Mouse (Mus musculus) kidney, embryonic 16.5 days (tissue): ENCODE results near the gene Dars2. TPM values are rescaled to one million over a fixed set of nuclear protein-coding genes. Genes with fewer than 3 reads are reported as not detected.

Experiments used
- ATAC-seq: fragments of 200-750 bp; cut with Nextera tagmentation; 2 replicates; pipeline ENCODE4 v1.8.0; 2017; ENCODE audit warnings: moderate TSS enrichment; ENCODE audit not compliant: low FRiP score, low TSS enrichment
- H3K27ac ChIP-seq: fragments of 300-500 bp; sonication (generic); 2 replicates; pipeline ENCODE4 v1.5.1; 2014; ENCODE audit warnings: low read length
- H3K27me3 ChIP-seq: fragments of 300-500 bp; sonication (generic); 2 replicates; pipeline ENCODE4 v1.6.1; 2014; ENCODE audit warnings: low read length, control low read depth, mixed read lengths; ENCODE audit not compliant: insufficient read depth
- H3K36me3 ChIP-seq: fragments of 300-500 bp; sonication (generic); 2 replicates; pipeline ENCODE4 v1.6.1; 2014; ENCODE audit warnings: low read length, control low read depth, mixed read lengths; ENCODE audit not compliant: insufficient read depth
- H3K4me1 ChIP-seq: fragments of 300-500 bp; sonication (generic); 2 replicates; pipeline ENCODE4 v1.6.1; 2014; ENCODE audit warnings: low read length, control low read depth, mixed read lengths; ENCODE audit not compliant: insufficient read depth
- H3K4me2 ChIP-seq: fragments of 300-500 bp; sonication (generic); replicated peaks from 2 replicates; pipeline ENCODE4 v1.6.1; 2014; ENCODE audit warnings: low read depth, low read length
- H3K4me3 ChIP-seq: fragments of 300-500 bp; sonication (generic); 2 replicates; pipeline ENCODE4 v1.5.1; 2014; ENCODE audit warnings: mild to moderate bottlenecking, low read length
- H3K9ac ChIP-seq: fragments of 300-500 bp; sonication (generic); replicated peaks from 2 replicates; pipeline ENCODE4 v1.6.1; 2014; ENCODE audit warnings: low read length
- H3K9me3 ChIP-seq: fragments of 300-500 bp; sonication (generic); 2 replicates; pipeline ENCODE4 v1.6.1; 2016; ENCODE audit warnings: low read length, control low read depth
- WGBS: fragments of 180-500 bp; shearing (Covaris S2); extraction: QIAGEN DNeasy Blood & Tissue Kit; methylation state at CpG from one replicate; pipeline ENCODE4 v1.1.7; 2014; 5-methylcytosine and 5-hydroxymethylcytosine counted together
- polyA plus RNA-seq: library from polyadenylated mRNA; unstranded; fragments of >200 nt; fragmentation: Nextera tagmentation; extraction: Ambion mirVana; gene quantifications from 2 replicates; pipeline ENCODE4 v1.2.1, GENCODE M21; 2015

The Dars2 gene
- polyA plus RNA-seq, 1 experiment from 2014 or later = 40.2 TPM

DNA sequence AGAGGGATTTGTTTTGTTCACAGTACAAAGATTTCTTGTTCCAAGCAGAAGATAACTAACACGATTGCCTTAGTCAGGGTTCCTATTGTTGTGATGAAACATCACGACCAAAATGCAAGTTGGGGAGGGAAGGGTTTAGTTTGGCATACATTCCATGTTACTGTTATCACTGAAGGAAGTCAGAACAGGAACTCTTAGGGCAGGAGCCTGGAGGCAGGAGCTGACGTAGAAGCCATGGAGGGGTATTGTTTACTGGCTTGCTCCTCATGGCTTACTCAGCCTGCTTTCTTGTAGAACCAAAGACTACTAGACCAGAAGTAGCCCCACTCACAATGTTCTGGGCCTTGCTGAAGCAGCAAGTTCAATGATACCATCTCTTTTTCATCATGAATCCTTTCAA lies 23.5 kb downstream of the Dars2 start:
- H3K36me3 ChIP-seq = peaks cover 35% of the 10 kb centered on the region
- H3K27ac ChIP-seq = no peak overlapping the region
- no peak for ATAC-seq
- no peaks in the 10 kb centered on the region for H3K27me3 ChIP-seq
- H3K9me3 ChIP-seq = no peaks in the 10 kb centered on the region
- no peak overlapping the region for H3K9ac ChIP-seq
- H3K4me2 ChIP-seq = no peak overlapping the region
- no peaks in the 10 kb centered on the region for H3K4me1 ChIP-seq
- no peak overlapping the region for H3K4me3 ChIP-seq
- 89% methylated on average over 3 of the region's 3 CpGs for WGBS

GRCm38 (mm10) chr1:161041261-161042020 lies 29.0 kb downstream of the Dars2 start:
- no peak for ATAC-seq
- peaks cover 12% of the 10 kb centered on the region for H3K4me1 ChIP-seq
- H3K27ac ChIP-seq = no peak overlapping the region
- H3K27me3 ChIP-seq = no peaks in the 10 kb centered on the region
- H3K9me3 ChIP-seq = no peaks in the 10 kb centered on the region
- no peak overlapping the region for H3K4me3 ChIP-seq
- H3K4me2 ChIP-seq = no peak overlapping the region
- 89% methylated on average over 7 of the region's 7 CpGs for WGBS
- H3K9ac ChIP-seq = no peak overlapping the region
- peaks cover 48% of the 10 kb centered on the region for H3K36me3 ChIP-seq

- H3K36me3 ChIP-seq = peaks cover 49% of the 10 kb centered on the region
- H3K9me3 ChIP-seq = no peaks in the 10 kb centered on the region
- H3K9ac ChIP-seq = no peak overlapping the region
- H3K4me2 ChIP-seq = no peak overlapping the region
- peak overlapping the region; percentile 58; the same call in 1 of the 2 replicates for H3K27ac ChIP-seq
- peaks cover 13% of the 10 kb centered on the region for H3K4me1 ChIP-seq
- no peak for ATAC-seq
- H3K27me3 ChIP-seq = no peaks in the 10 kb centered on the region
- H3K4me3 ChIP-seq = no peak overlapping the region
Observed at GRCm38 (mm10) chr1:161040855-161041254, 29.6 kb downstream of the Dars2 start.

- Histone ChIP-seq H3K27me3 (no peaks in the 10 kb centered on the region), H3K27ac (peak overlapping the region; percentile 58; the same call in 1 of the 2 replicates), H3K9ac (no peak overlapping the region), H3K4me3 (no peak overlapping the region), H3K9me3 (no peaks in the 10 kb centered on the region), H3K36me3 (peaks cover 44% of the 10 kb centered on the region), H3K4me1 (peaks cover 13% of the 10 kb centered on the region), H3K4me2 (no peak overlapping the region)
- 65% methylated on average over 1 of the region's 1 CpGs for WGBS
- no peak for ATAC-seq
Observed at GRCm38 (mm10) chr1:161040426-161040770, 30.1 kb downstream of the Dars2 start.

GRCm38 (mm10) chr1:161039741-161040425 lies 30.6 kb downstream of the Dars2 start:
- Histone ChIP-seq H3K9ac (no peak overlapping the region), H3K36me3 (peaks cover 39% of the 10 kb centered on the region)
- ATAC-seq = peak; percentile 44

DNA sequence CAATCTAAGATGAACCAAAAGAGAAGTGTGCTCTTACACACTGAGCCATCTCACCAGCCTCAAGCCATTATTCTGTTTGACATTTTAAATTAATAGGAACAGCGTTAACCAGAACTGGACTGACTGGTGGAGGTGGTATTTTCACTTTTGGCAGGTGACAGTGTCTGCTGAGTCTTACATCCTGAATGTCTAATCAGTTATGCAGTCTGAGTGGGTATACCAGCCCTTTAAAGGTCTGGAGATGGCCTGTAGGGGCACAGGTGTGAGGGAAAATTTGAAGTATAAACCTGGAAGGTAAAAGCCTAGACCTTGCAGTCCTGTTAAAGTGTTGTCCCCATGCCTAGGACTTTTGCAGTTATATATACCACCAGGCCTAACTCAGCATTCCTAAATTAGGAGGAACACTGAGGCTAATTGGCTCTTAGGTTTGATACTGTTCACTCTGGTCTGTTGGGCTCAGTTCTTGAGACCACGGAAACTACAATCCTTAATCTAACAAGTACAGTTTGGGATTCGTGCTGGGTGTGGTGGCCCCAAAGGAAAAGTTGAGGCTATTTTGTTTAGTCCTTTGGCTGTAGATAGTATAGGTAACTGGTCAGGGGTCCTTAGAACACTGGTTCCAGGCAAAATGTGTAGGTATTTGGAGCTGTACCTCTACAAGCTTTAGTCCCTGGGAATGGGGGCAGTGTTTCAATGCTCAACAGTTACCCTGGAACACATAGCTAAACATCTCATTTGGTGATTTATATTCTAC lies 31.3 kb downstream of the Dars2 start:
- Histone ChIP-seq H3K4me3 (no peak overlapping the region), H3K27ac (peak overlapping the region; percentile 58), H3K36me3 (peaks cover 33% of the 10 kb centered on the region), H3K4me1 (peaks cover 13% of the 10 kb centered on the region), H3K9me3 (no peaks in the 10 kb centered on the region), H3K27me3 (no peaks in the 10 kb centered on the region), H3K4me2 (no peak overlapping the region), H3K9ac (no peak overlapping the region)
- 17% methylated on average over 3 of the region's 3 CpGs for WGBS
- no peak for ATAC-seq

More at GRCm38 (mm10) chr1:161039741-161040425, 30.6 kb downstream of the Dars2 start:
- H3K27me3 ChIP-seq = no peaks in the 10 kb centered on the region
- WGBS = 12% methylated on average over 3 of the region's 3 CpGs
- peaks cover 13% of the 10 kb centered on the region for H3K4me1 ChIP-seq
- H3K9me3 ChIP-seq = no peaks in the 10 kb centered on the region
- peak overlapping the region; percentile 58 for H3K27ac ChIP-seq
- no peak overlapping the region for H3K4me3 ChIP-seq
- H3K4me2 ChIP-seq = no peak overlapping the region

DNA sequence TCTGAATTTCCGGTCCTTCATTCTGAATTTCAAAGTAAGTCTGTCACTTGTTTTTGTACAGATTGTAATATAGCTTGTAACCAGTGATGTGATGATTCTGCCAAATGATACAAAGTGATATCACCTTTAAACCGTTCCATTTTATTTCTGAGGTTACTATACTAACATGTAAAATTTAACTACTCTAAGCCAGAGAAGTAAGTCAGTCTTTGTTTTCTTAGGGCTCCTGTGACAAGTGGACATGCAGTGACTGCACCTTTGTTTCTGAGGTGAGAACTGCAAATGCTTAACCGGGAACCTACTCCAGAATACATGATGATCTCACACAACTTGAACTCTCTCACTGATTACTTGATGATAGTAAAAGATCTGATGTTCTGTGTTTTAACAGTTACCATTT lies 32.5 kb downstream of the Dars2 start:
- peaks cover 33% of the 10 kb centered on the region for H3K36me3 ChIP-seq
- 31% methylated on average over 3 of the region's 3 CpGs for WGBS
- H3K9ac ChIP-seq = peak overlapping the region; percentile 24; the same call in 1 of the 2 replicates
- H3K9me3 ChIP-seq = no peaks in the 10 kb centered on the region
- no peak overlapping the region for H3K27ac ChIP-seq
- ATAC-seq = no peak
- peak overlapping the region; percentile 49 for H3K4me3 ChIP-seq
- peak overlapping the region; percentile 91 for H3K4me2 ChIP-seq
- H3K27me3 ChIP-seq = no peaks in the 10 kb centered on the region
- H3K4me1 ChIP-seq = peaks cover 21% of the 10 kb centered on the region

DNA sequence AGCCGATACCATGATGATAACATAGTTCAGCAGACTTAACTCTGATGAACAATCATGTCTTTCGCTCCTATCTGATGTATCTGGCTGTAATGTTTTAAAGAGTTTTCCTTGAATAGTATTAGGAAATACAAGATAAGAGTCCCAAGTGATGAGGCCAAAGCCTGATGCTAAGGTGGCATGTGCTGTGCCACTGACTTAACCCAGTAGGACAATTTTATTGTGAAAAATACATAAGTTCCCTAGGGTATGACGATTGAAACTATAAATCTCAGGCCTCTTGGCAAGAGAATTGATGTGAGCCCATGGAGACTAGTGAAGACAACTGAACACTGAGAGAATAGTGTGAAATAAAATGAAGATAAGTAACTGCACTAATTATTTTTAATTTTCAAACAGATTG lies 32.9 kb downstream of the Dars2 start:
- Histone ChIP-seq H3K9ac (peak overlapping the region; percentile 68), H3K36me3 (peaks cover 33% of the 10 kb centered on the region), H3K4me2 (peak overlapping the region; percentile 91), H3K9me3 (no peaks in the 10 kb centered on the region), H3K27me3 (no peaks in the 10 kb centered on the region), H3K4me3 (peak overlapping the region; percentile 49), H3K4me1 (peaks cover 21% of the 10 kb centered on the region), H3K27ac (peak overlapping the region; percentile 66; the same call in 1 of the 2 replicates)
- WGBS = 20% methylated on average over 3 of the region's 3 CpGs
- no peak for ATAC-seq

- no peaks in the 10 kb centered on the region for H3K9me3 ChIP-seq
- WGBS = 0% methylated on average over 1 of the region's 1 CpGs
- H3K4me2 ChIP-seq = peak overlapping the region; percentile 91
- peaks cover 21% of the 10 kb centered on the region for H3K4me1 ChIP-seq
- H3K27ac ChIP-seq = peak overlapping the region; percentile 94
- peaks cover 36% of the 10 kb centered on the region for H3K36me3 ChIP-seq
- peak overlapping the region; percentile 99 for H3K9ac ChIP-seq
- ATAC-seq = no peak
- no peaks in the 10 kb centered on the region for H3K27me3 ChIP-seq
- H3K4me3 ChIP-seq = peak overlapping the region; percentile 92
Observed at GRCm38 (mm10) chr1:161037026-161037425, 33.4 kb downstream of the Dars2 start.
